Mouse (Mus musculus) mature B cell (primary cell): ENCODE data around the gene Slc9a7.

Source experiments
- in situ Hi-C: fragments of 300-500 bp; cut with MboI; formaldehyde crosslinking; loops from 2 replicates; pipeline ENCODE4 v1.14.3; 2019

Slc9a7 gene

GRCm38 (mm10) chrX:20157519-20157918, 134.1 kb downstream of the Slc9a7 start:
- in situ Hi-C loops, result no loop called here

DNA sequence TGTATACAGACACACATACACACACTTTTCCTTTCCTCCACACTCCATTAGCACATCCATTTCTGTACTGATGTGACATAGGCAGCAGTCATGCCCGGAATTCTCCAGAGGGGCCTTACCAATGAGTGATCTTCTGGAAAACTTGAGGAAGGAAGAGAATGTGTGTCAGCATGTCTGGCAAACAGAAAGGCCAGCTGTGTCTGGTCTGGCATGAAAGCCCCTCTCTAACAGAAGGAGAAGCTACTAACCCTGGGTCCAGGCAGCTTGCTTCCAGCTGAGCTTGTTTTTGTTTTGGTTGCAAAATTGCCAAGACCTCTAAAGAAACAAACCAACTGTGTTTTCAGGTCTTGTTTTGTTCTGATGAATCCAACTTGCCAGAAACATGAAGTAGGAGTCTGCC, 162.1 kb downstream of the Slc9a7 start:
- in situ Hi-C loops, result no loop called here

- in situ Hi-C loops, result no loop called here
These were observed 162.7 kb downstream of the Slc9a7 start for GRCm38 (mm10) chrX:20128951-20129350.

GRCm38 (mm10) chrX:20125481-20125880, 166.1 kb downstream of the Slc9a7 start:
- in situ Hi-C loops, result no loop called here

DNA sequence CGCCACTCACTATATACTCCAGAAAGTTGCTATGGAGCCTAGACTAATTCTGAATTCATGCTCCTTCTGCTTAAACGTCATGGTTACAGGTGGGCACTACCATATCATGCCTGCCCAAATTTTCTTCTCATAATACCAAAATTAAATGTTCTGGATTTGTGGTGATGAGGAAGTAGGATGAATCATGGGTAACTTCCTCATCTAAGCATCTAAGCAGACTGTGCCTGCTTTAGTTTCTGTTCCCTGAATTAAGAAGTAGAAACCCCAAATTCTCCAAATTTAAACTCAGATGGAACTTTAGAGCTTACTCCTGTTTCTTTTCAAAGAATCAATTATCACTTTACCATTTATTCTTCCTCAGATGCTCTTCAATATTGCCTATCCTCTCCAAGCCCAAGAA, 173.9 kb downstream of the Slc9a7 start:
- in situ Hi-C loops, result no loop called here

- in situ Hi-C loops, result no loop called here
These were observed 221.4 kb downstream of the Slc9a7 start for GRCm38 (mm10) chrX:20070196-20070595.

DNA sequence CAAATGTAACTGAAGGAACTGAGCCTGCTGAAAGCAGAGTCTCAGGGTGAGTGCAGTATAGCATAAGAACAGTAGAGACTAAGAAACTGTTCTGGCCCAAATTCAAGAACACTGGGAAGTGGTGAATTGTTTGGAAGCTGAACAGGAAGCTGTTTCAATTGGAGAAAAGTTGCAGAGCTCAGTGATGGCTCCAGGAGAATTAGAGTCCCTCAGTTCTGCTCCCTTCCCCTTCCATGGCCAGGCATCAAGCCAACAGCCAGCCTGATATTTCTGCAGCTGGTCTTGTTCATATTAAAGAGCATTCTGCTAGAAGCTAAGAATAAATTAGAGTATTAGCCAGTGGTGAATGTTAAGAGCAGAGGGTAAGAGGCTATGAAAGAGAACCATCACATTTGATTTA, 225.0 kb downstream of the Slc9a7 start:
- in situ Hi-C loops, result no loop called here

DNA sequence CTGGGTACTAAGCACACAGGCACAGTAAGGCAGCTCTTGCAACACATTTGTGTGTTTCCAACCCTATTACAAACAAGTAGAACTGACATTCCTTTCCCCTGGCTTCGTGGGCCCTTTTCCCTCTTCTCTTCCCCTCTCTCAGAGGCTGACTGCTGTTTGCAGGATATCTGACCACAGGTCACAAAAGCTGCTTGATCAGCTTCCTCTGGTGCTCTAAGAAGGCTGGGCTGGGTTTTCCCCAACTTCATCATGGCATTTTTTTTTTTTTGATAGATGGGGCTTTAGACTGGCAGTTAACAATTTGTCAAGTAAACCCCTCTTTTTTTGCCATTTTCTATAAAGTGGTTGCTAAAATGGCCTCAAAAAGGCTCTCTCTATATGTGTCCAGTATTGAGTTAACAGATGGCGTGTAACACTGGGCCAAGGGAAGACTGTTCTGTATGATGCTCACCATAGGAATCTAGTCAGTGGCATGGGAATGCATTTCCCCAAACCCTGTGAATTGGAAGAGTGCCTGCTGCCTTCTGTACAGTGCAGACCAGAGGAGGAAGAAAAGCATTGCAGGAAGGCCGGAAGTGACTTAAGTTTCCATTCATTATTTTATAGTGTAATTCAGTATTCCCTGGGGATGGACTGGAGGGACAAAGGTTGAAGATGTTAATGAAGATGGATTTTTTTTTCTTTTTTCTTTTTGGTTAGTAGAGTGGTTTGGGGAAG, 229.7 kb downstream of the Slc9a7 start:
- in situ Hi-C loops, result no loop called here

DNA sequence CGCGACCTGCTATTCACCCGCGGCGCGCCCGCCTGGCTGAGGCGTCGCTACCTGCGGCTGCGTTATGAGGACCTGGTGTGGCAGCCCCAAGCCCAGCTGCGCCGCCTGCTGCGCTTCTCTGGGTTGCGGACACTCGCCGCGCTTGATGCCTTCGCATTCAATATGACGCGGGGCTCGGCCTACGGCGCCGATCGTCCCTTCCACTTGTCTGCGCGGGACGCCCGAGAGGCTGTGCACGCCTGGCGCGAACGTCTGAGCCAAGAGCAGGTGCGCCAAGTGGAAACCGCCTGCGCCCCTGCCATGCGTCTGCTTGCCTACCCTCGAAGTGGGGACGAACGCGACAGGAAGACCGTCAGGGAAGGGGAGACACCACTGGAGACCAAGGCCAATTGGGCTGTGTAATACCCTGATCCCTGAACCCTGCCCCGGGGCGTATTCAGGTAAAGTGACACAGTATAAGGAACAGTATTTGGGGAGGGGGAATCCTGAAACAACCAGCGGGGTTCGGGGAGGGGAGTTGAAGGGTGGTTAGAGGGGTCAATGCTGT, 230.8 kb downstream of the Slc9a7 start:
- in situ Hi-C loops, result no loop called here

DNA sequence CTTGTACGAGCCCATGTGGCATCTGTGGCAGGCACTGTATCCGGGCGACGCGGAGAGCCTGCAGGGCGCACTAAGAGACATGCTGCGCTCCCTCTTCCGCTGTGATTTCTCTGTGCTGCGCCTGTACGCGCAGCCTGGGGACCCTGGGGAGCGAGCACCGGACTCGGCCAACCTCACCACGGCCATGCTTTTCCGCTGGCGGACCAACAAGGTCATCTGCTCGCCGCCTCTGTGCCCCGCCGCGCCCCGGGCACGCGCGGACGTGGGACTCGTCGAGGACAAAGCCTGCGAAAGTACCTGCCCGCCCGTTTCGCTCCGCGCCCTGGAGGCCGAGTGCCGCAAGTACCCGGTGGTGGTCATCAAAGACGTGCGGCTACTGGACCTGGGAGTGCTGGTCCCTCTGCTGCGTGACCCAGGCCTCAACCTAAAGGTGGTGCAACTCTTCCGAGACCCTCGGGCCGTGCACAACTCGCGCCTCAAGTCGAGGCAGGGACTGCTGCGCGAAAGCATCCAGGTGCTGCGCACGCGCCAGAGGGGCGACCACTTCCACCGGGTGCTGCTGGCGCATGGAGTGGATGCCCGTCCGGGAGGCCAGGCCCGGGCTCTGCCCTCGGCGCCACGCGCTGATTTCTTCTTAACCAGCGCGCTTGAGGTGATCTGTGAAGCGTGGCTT, 231.4 kb downstream of the Slc9a7 start:
- in situ Hi-C loops, result no loop called here

DNA sequence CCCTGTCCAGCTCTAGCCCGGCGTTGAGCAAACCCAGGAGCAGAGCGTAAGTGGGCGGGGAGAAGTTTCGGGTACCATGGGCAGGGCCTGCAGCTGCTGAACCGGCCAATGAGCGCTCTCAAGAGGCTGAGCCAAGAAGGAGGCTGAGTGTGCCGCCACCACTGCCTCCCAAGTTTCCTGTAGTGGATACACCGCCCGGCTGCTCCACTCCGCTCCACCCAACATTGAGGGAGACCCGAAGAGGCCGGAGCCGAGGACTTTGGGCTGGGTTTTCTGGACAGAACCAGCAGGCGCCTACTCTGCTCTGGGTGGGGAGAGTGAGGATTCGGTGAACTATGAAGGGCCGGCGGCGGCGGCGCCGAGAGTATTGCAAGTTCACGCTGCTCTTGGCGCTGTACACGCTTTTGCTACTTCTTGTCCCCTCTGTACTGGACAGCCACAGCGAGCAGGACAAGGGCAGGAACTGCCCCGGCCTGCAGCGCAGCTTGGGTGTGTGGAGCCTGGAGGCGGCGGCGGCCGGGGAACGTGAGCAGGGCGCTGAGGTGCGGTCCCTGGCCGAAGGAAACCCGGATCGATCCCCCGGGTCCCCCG, 232.1 kb downstream of the Slc9a7 start, which contains the start of gene Chst7:
Chst7 (plus strand) TSS at position 180 of the 591 bp plus-strand sequence.
- in situ Hi-C loops, result no loop called here
